Mouse (Mus musculus): ENCODE data around the gene Otud3.
A peak's percentile ranks its signal among the peaks of the same experiment; 100 is the strongest.
"Not testable (repeated sequence)": the region's sequence is repeated elsewhere in the genome, so short reads cannot be mapped to it uniquely, and the experiment has no call there.

The Otud3 gene

GRCm38 (mm10) chr4:138913797-138914196 is at the start of gene Otud3:
Gene Otud3, minus strand, starts transcription at chr4:138913945.
- peak; percentile 94 for DNase-seq (ENCODE audit: low spot score)

DNA sequence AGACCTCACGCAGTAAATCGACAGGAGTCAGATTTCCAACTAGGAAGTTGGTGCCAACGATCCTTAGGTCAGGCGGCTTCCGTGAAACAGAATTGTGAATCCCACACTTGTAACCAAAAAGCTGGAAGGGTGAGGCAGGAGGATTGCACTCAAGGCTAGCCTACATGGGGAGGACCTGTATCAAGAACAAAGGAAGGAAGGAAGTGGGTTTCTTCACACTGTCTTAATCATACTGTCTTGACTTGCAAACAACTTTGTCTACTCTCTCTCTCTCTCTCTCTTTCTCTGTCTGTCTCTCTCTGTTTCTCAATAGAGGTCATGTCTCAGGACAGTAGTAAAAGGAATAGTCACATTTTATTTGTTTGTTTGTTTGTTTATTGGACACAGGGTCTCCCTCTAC is 49.0 kb upstream of the Otud3 start:
- no peak for DNase-seq (ENCODE audit: low spot score)

- DNase-seq (ENCODE audit: low spot score): no peak
Measured at GRCm38 (mm10) chr4:138959926-138960325, 46.2 kb upstream of the Otud3 start.

DNA sequence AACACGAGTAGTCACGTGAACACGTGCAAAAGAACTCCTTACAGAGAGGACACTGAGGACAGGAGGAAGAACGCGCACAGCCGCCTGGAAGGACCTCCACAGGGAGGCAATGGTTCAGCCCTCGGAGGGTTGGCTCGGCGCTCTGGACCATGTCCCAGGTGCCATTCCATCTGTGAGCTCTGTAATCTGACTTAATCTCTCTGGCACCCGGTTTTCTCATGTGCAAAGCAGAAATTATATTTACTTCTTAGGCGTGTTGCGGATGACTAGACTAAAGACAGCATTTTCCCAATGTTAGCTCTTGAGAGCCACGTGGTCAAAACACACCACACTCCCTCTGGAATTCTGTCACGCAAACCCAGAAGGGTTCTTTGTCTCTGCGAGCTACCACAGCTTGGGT is 45.4 kb upstream of the Otud3 start:
- DNase-seq (ENCODE audit: low spot score): no peak

GRCm38 (mm10) chr4:138958612-138959011 is 44.9 kb upstream of the Otud3 start:
- DNase-seq (ENCODE audit: low spot score): no peak

DNA sequence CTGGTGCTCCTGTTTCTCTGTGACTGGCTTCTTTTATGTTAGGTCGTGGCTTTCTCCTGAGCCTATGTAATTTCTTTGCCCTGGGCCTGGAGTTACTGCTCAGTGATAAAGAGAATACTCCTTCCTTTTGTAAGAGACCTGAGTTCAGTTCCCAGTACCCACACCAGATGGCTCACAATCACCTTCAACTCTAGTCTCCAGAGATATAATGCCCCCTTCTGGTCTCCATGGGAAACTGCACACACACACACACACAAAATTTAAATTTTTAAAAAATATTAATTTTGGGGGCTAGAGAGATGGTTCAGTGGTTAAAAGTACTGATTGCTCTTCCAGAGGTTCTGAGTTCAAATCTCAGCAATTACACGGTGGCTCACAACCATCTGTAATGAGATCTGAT is 34.5 kb upstream of the Otud3 start:
- DNase-seq (ENCODE audit: low spot score): no peak

- DNase-seq (ENCODE audit: low spot score): peak; percentile 10
Measured at GRCm38 (mm10) chr4:138943730-138944129, 30.0 kb upstream of the Otud3 start.

GRCm38 (mm10) chr4:138941966-138942365 is 28.2 kb upstream of the Otud3 start:
- DNase-seq (ENCODE audit: low spot score): no peak

DNA sequence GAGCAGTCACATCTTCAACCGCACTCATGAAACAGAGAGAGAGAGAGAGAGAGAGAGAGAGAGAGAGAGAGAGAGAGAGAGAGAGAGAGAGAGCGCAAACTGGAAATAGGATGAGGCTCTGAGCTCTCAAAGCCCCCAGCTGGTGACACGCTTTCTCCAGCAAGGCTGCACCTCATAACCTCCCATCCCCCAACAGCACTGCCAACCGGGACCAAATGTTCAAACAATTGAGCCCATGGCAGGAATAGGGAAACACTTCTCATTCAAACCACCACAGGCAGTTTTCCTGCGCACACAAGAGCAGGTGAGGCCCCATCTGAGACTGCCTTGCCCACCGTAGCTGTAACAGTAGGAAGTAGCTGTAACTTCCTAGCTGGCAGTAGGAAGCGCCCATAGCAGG is 27.7 kb upstream of the Otud3 start:
- no peak for DNase-seq (ENCODE audit: low spot score)

- peak; percentile 47 for DNase-seq (ENCODE audit: low spot score)
Measured at GRCm38 (mm10) chr4:138939481-138939880, 25.7 kb upstream of the Otud3 start.

DNA sequence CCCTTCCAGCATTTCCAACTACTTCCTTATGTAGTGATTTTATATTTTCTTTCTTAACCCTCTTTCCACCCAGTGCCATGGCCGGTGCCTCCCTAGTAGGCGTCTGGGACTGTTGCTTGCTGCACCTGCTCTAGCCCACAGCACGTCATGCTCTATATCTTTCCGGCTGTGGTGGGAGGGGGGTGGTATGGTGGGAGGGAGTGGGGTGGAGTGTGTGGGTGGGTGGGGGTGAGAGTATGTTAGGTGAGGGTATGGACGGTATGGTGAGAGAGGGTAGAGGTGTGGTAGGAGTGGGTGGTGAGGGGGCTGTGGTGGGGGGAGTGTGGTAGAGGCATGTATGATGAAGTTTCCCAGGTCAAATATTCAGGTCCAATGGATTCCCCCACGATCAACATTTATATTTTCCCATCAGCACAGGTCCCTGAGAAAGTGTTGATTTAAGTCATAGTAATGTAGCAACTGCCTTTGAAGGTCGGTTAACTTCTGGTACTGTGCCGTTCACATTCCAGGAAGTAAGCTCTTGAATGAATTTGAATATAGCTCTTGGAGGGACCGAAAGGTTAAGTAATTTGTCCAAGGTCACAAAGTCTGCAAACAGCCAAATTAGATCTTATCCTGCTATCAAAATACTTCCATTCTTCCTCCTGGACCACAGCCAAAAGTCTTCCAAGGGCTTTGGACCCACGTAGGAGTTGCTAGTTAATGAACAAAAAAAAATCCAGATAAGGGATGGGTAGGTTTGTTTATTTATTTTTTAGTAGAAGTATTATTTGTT is 24.9 kb upstream of the Otud3 start:
- no peak for DNase-seq (ENCODE audit: low spot score)

GRCm38 (mm10) chr4:138934456-138935145 is 20.9 kb upstream of the Otud3 start:
- DNase-seq (ENCODE audit: low spot score): no peak

DNA sequence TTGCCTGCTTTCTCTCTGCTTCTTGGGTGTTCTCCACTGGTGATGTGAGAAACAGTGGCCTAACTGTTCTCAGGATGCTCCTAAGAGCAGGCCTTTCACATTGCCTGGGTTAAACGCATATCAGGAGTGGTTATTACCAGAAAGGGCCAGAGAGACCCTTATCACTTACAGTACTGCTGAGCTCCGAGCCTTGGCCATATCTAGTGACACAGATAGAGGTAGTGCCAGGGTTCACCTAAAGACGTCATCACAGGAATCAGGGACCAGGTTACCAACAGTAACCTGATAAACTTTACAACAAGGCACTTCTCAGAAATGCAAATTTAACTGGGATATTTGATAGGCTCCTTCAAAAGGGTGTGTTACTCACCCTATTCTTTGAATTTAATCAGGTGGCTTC is 20.1 kb upstream of the Otud3 start:
- no peak for DNase-seq (ENCODE audit: low spot score)

- no peak for DNase-seq (ENCODE audit: low spot score)
Measured at GRCm38 (mm10) chr4:138925561-138925960, 11.8 kb upstream of the Otud3 start.

DNA sequence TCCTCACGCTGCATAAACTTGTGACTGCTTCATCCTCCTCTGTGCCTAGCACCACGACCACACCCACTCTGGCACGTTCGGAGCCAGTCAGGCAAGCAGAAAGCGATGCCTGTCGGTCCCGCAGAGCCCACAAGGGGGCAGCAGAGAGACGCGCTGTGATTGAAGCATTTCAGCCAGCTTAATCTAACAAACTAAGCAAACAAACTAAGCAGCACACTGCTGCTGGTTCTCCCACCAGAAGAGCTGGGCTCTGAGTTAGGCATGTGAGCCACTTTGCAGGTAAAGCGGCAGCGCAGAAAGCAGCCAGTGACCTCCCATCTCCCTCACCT is 8.3 kb upstream of the Otud3 start:
- DNase-seq (ENCODE audit: low spot score): peak; percentile 95

GRCm38 (mm10) chr4:138921254-138922130 is 7.7 kb upstream of the Otud3 start:
- DNase-seq (ENCODE audit: low spot score): no peak

DNA sequence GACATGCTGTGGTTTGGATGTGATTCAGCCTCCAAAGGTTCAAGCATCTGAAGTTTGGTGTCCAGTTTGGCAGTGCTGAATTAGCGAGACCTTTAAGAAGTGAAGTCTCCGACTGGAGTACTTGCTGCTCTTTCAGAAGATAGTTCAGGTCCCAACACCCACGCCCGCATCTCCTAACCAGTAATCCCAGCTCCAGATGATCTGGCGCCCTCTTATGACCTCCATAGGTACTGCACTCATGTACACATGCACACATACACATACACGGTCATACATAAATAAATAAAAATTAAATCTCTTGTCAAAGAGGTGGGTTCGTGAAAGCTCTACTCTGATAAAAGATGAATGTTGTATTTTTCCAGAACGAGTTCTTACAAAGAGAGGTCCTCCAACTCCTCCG is 3.5 kb upstream of the Otud3 start:
- no peak for DNase-seq (ENCODE audit: low spot score)

DNA sequence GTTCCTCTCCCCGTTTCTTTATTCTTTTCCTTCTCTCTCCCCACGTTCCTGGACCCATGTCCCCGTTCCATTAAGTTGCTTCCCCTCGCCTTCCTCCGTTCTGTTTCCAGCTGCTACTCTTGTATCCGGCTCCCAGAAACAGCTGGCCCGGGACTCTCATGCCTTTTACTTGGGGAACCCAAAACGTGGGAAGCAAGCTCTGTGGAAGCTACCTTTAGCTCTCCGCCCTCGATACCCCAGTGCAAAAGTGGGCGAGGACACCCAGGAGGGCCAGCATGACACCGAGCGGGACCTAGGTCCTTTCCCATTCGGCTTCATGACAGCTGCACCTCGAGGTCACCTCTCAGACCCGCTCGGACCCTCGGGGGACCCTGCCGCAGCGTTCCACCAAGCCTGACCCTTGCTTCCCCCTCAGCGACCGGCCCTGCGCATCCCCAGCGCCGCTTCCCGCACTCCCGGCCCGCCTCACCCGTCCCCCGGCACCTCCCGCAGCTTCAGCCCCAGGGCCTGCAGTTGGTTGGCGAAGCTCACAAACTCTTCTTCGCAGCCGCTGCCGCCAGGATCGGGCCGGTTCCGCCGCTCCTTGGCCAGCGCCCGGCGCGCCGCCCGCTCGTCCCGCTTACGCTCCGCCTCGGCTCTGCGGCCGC is 481 bp downstream of the Otud3 start:
- no peak for DNase-seq (ENCODE audit: low spot score)

DNA sequence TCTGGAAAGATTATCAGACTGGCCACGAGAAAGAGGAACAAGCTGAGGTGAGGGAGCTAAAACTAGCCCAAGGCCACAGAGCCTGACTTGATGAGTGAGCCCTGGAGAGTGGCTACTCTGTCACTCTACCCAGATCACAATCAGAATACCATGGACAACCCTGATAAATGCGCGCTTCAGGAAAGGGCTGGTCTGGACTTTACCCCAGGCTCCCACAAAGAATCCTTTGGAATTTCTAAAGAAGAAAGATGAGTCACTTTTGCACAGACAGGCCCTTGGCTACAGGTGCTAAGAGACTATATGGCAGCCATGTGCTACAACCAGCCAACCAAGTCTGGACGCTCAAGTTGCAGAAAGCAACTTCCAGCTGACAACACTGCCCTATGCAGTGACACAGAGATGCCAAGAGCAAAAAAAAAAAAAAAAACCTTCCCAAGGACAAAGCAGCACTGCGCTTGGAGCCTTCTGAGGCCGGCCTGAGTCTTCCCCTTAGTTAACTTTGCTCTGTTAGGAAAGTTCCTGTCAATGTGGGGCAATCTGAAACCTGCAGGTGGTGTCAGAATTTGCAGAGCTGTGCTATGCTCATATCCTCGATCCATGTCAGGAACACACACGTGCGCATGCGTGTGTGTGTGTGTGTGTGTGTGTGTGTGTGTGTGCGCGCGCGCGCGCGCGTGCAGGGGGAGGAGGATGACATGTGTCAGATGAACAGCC is 8.0 kb downstream of the Otud3 start:
- no peak for DNase-seq (ENCODE audit: low spot score)

- no peak for DNase-seq (ENCODE audit: low spot score)
Measured at GRCm38 (mm10) chr4:138899361-138899760, 14.4 kb downstream of the Otud3 start.

DNA sequence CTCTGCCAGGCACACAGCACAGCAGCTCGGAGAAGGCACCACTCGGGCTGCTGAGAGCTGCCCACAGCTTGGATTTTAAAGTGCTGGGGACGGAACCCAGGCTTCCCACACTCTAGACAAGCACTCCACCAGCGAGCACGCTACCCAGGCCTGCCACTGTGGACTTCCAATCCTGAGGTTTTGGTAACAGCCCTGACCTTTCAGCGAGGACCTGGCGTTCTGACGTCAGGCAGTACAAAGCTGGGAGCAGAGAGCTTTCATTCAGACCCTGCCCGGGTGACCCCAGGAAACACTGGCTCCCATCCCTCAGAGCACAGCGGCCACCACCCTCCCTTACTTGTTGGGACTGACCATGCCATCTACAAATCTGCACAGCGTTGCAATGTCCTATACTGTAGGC is 20.0 kb downstream of the Otud3 start:
- not testable (repeated sequence) for DNase-seq (ENCODE audit: low spot score)

GRCm38 (mm10) chr4:138892655-138893054 is 21.1 kb downstream of the Otud3 start:
- DNase-seq (ENCODE audit: low spot score): no peak
